Mouse (Mus musculus): Measurements from ENCODE around the gene Ankrd33. TPM values are rescaled to one million over a fixed set of nuclear protein-coding genes. Genes with fewer than 3 reads are reported as not detected.

Gene Ankrd33
- polyA plus RNA-seq, 1 experiment from 2014 or later = not detected

GRCm38 (mm10) chr15:101145424-101146099, 30.0 kb downstream of the Ankrd33 start:
- H3K4me2 ChIP-seq (replicated peaks; ENCODE audit: low read depth) = peak overlapping the region; percentile 40
- peaks cover 18% of the 10 kb centered on the region for H3K4me1 ChIP-seq (replicated peaks; ENCODE audit: control insufficient read depth, insufficient read depth)
- no peaks in the 10 kb centered on the region for H3K9me3 ChIP-seq (ENCODE audit: control insufficient read depth, low read length)
- peak; percentile 99 for DNase-seq (ENCODE audit: low spot score)
- H3K27me3 ChIP-seq (ENCODE audit: control insufficient read depth, insufficient read depth, low read length) = no peaks in the 10 kb centered on the region
- ATAC-seq (ENCODE audit: low FRiP score, low TSS enrichment) = peak; percentile 96
- H3K36me3 ChIP-seq (ENCODE audit: control insufficient read depth, insufficient read depth, low read length) = no peaks in the 10 kb centered on the region; the same call in 1 of the 2 replicates
- H3K9ac ChIP-seq (ENCODE audit: low read length) = peak overlapping the region; percentile 27; the same call in 1 of the 2 replicates
- H3K27ac ChIP-seq (replicated peaks) = peak overlapping the region; percentile 93
- 6% methylated on average over 19 of the region's 19 CpGs for whole genome bisulfite sequencing
- H3K4me3 ChIP-seq (ENCODE audit: low read depth, low read length) = peak overlapping the region; percentile 17; the same call in 1 of the 2 replicates
- TF ChIP-seq CTCF (IDR thresholded peaks at IDR 0.05; ENCODE audit: low read depth) (peak; percentile 99), EP300 (optimal IDR thresholded peaks at IDR 0.05) (peak; percentile 78)

GRCm38 (mm10) chr15:101146100-101146965, 30.8 kb downstream of the Ankrd33 start:
- H3K4me3 ChIP-seq (ENCODE audit: low read depth, low read length) = no peak overlapping the region

GRCm38 (mm10) chr15:101147115-101147909, 31.8 kb downstream of the Ankrd33 start:
- Histone ChIP-seq H3K4me3 (ENCODE audit: low read depth, low read length) (no peak overlapping the region), H3K27ac (replicated peaks) (no peak overlapping the region; the same call in 1 of the 2 replicates), H3K4me1 (replicated peaks; ENCODE audit: control insufficient read depth, insufficient read depth) (peaks cover 16% of the 10 kb centered on the region), H3K9me3 (ENCODE audit: control insufficient read depth, low read length) (no peaks in the 10 kb centered on the region), H3K4me2 (replicated peaks; ENCODE audit: low read depth) (no peak overlapping the region), H3K36me3 (ENCODE audit: control insufficient read depth, insufficient read depth, low read length) (no peaks in the 10 kb centered on the region; the same call in 1 of the 2 replicates), H3K27me3 (ENCODE audit: control insufficient read depth, insufficient read depth, low read length) (no peaks in the 10 kb centered on the region), H3K9ac (ENCODE audit: low read length) (no peak overlapping the region)
- DNase-seq (ENCODE audit: low spot score) (no peak), ATAC-seq (ENCODE audit: low FRiP score, low TSS enrichment) (no peak)
- WGBS = 65% methylated on average over 16 of the region's 16 CpGs
- TF ChIP-seq EP300 (optimal IDR thresholded peaks at IDR 0.05) (no peak), CTCF (IDR thresholded peaks at IDR 0.05; ENCODE audit: low read depth) (no peak)

More at GRCm38 (mm10) chr15:101146100-101146965, 30.8 kb downstream of the Ankrd33 start:
- Histone ChIP-seq H3K9ac (ENCODE audit: low read length) (0 out of 2 replicates have a peak overlapping the region, but pooled peaks have one; percentile 23), H3K27me3 (ENCODE audit: control insufficient read depth, insufficient read depth, low read length) (no peaks in the 10 kb centered on the region), H3K4me2 (replicated peaks; ENCODE audit: low read depth) (peak overlapping the region; percentile 40), H3K9me3 (ENCODE audit: control insufficient read depth, low read length) (no peaks in the 10 kb centered on the region), H3K4me1 (replicated peaks; ENCODE audit: control insufficient read depth, insufficient read depth) (peaks cover 16% of the 10 kb centered on the region), H3K36me3 (ENCODE audit: control insufficient read depth, insufficient read depth, low read length) (no peaks in the 10 kb centered on the region; the same call in 1 of the 2 replicates), H3K27ac (replicated peaks) (peak overlapping the region; percentile 93)
- no peak for DNase-seq (ENCODE audit: low spot score)
- 46% methylated on average over 15 of the region's 15 CpGs for WGBS
- TF ChIP-seq CTCF (IDR thresholded peaks at IDR 0.05; ENCODE audit: low read depth) (no peak; the same call in 1 of the 2 replicates), EP300 (optimal IDR thresholded peaks at IDR 0.05) (no peak)
- no peak for ATAC-seq (ENCODE audit: low FRiP score, low TSS enrichment)

- H3K27me3 ChIP-seq (ENCODE audit: control insufficient read depth, insufficient read depth, low read length) = no peaks in the 10 kb centered on the region
- ATAC-seq (ENCODE audit: low FRiP score, low TSS enrichment) (no peak), DNase-seq (ENCODE audit: low spot score) (peak; percentile 22)
- H3K4me3 ChIP-seq (ENCODE audit: low read depth, low read length) = no peak overlapping the region
- H3K27ac ChIP-seq (replicated peaks) = peak overlapping the region; percentile 36; the same call in 1 of the 2 replicates
- no peaks in the 10 kb centered on the region for H3K9me3 ChIP-seq (ENCODE audit: control insufficient read depth, low read length)
- H3K9ac ChIP-seq (ENCODE audit: low read length) = no peak overlapping the region
- TF ChIP-seq EP300 (optimal IDR thresholded peaks at IDR 0.05) = no peak
- TF ChIP-seq CTCF (IDR thresholded peaks at IDR 0.05; ENCODE audit: low read depth) = no peak
- peaks cover 16% of the 10 kb centered on the region for H3K4me1 ChIP-seq (replicated peaks; ENCODE audit: control insufficient read depth, insufficient read depth)
- WGBS = 13% methylated on average over 6 of the region's 6 CpGs
- no peak overlapping the region for H3K4me2 ChIP-seq (replicated peaks; ENCODE audit: low read depth)
- H3K36me3 ChIP-seq (ENCODE audit: control insufficient read depth, insufficient read depth, low read length) = no peaks in the 10 kb centered on the region; the same call in 1 of the 2 replicates
These were observed 32.3 kb downstream of the Ankrd33 start for GRCm38 (mm10) chr15:101147910-101148273.

- H3K4me2 ChIP-seq (replicated peaks; ENCODE audit: low read depth) = no peak overlapping the region
- H3K9ac ChIP-seq (ENCODE audit: low read length) = no peak overlapping the region
- ATAC-seq (ENCODE audit: low FRiP score, low TSS enrichment) (no peak), DNase-seq (ENCODE audit: low spot score) (no peak)
- no peaks in the 10 kb centered on the region; the same call in 1 of the 2 replicates for H3K36me3 ChIP-seq (ENCODE audit: control insufficient read depth, insufficient read depth, low read length)
- peak overlapping the region; percentile 5; the same call in 1 of the 2 replicates for H3K27ac ChIP-seq (replicated peaks)
- H3K4me3 ChIP-seq (ENCODE audit: low read depth, low read length) = no peak overlapping the region
- peaks cover 12% of the 10 kb centered on the region for H3K4me1 ChIP-seq (replicated peaks; ENCODE audit: control insufficient read depth, insufficient read depth)
- TF ChIP-seq EP300 (optimal IDR thresholded peaks at IDR 0.05) (no peak), CTCF (IDR thresholded peaks at IDR 0.05; ENCODE audit: low read depth) (no peak)
- no peaks in the 10 kb centered on the region for H3K9me3 ChIP-seq (ENCODE audit: control insufficient read depth, low read length)
- 50% methylated on average over 6 of the region's 6 CpGs for WGBS
- no peaks in the 10 kb centered on the region for H3K27me3 ChIP-seq (ENCODE audit: control insufficient read depth, insufficient read depth, low read length)
These were observed 33.0 kb downstream of the Ankrd33 start for GRCm38 (mm10) chr15:101148604-101149003.
